Mouse (Mus musculus) C2C12 (cell line): Measurements from ENCODE around the gene Htra3. TPM values are rescaled to one million over a fixed set of nuclear protein-coding genes. Genes with fewer than 3 reads are reported as not detected.

Experiments used
- H3K27me3 ChIP-seq: one replicate; pipeline ENCODE4 v1.6.1; 2011; ENCODE audit not compliant: control insufficient read depth, insufficient read depth, insufficient read length
- H3K36me3 ChIP-seq: one replicate; pipeline ENCODE4 v1.6.1; 2011; ENCODE audit not compliant: control insufficient read depth, insufficient read depth
- H3K4me3 ChIP-seq: one replicate; pipeline ENCODE4 v1.5.1; 2011; ENCODE audit warnings: mild to moderate bottlenecking, control low read depth; ENCODE audit not compliant: poor library complexity, insufficient read depth, severe bottlenecking
- H3K79me2 ChIP-seq: one replicate; pipeline ENCODE4 v1.6.1; 2011; ENCODE audit not compliant: control insufficient read depth, insufficient read depth
- H3K79me3 ChIP-seq: one replicate; pipeline ENCODE4 v1.6.1; 2011; ENCODE audit warnings: low read depth, control low read depth
- H3ac ChIP-seq: one replicate; pipeline ENCODE3; 2011; ENCODE audit warnings: low read depth; ENCODE audit not compliant: control insufficient read depth, insufficient read length
- CEBPB ChIP-seq: IDR thresholded peaks from one replicate; pipeline ENCODE4 v1.6.1; 2011; ENCODE audit warnings: low read depth, mild to moderate bottlenecking, control low read depth, moderate library complexity
- CTCF ChIP-seq: IDR thresholded peaks from one replicate; pipeline ENCODE4 v1.5.1; 2011; ENCODE audit not compliant: control insufficient read depth, insufficient read depth, insufficient read length
- FOSL1 ChIP-seq: IDR thresholded peaks from one replicate; pipeline ENCODE4 v1.8.0; 2011; ENCODE audit warnings: mild to moderate bottlenecking, low read length; ENCODE audit not compliant: poor library complexity, insufficient read depth, severe bottlenecking
- MAX ChIP-seq: IDR thresholded peaks from one replicate; pipeline ENCODE4 v1.6.1; 2011; ENCODE audit warnings: mild to moderate bottlenecking, control low read depth
- MYOD1 ChIP-seq: IDR thresholded peaks from one replicate; pipeline ENCODE4 v1.6.1; 2011; ENCODE audit warnings: low read depth; ENCODE audit not compliant: control insufficient read depth, insufficient read length
- MYOG ChIP-seq: IDR thresholded peaks from one replicate; pipeline ENCODE4 v1.6.1; 2011; ENCODE audit not compliant: control insufficient read depth, insufficient read length; ENCODE audit errors: extremely low read depth
- USF1 ChIP-seq: IDR thresholded peaks from one replicate; pipeline ENCODE4 v1.6.1; 2011; ENCODE audit warnings: low read depth, mild to moderate bottlenecking, control low read depth, moderate library complexity
- polyA plus RNA-seq: library from polyadenylated mRNA; unstranded; fragments of >200 nt; fragmentation: generic; extraction: Trizol; gene quantifications from one replicate; pipeline ENCODE4 v1.2.1, GENCODE M21; 2012; ENCODE audit warnings: missing spikeins

Htra3 gene
- polyA plus RNA-seq, 1 experiment: 12.0 TPM

DNA sequence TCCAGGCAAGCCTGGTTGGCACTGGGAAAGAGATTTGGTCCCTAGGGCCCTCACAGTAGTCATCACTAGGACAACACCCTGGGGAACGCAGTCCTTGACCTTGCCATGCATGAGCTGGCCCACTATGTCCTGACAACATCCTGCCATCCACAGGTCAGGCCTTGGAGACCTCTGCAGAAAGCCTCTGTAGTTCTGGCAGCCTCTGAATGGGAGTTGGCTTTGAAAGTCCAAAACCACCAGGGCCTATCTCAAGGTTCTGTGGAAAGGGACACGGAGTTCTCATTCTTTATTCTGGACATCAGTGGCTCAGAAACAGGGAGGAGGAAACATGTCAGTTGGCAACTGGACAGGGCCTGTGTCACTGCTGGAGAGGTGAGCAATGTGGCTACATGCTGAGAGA lies 43.6 kb downstream of the Htra3 start:
- Histone ChIP-seq H3K36me3 (no peaks in the 10 kb centered on the region), H3K79me2 (no peaks in the 10 kb centered on the region), H3K4me3 (no peak overlapping the region), H3K79me3 (no peaks in the 10 kb centered on the region), H3K27me3 (no peaks in the 10 kb centered on the region), H3ac (no peak overlapping the region)
- no peak for TF ChIP-seq CTCF
- TF ChIP-seq FOSL1: no peak
- no peak for TF ChIP-seq MAX
- no peak for TF ChIP-seq MYOG
- no peak for TF ChIP-seq USF1
- TF ChIP-seq MYOD1: no peak
- TF ChIP-seq CEBPB: no peak

- H3K27me3 ChIP-seq: no peaks in the 10 kb centered on the region
- no peaks in the 10 kb centered on the region for H3K79me2 ChIP-seq
- TF ChIP-seq USF1 (no peak), CEBPB (no peak), FOSL1 (no peak)
- no peak overlapping the region for H3ac ChIP-seq
- no peaks in the 10 kb centered on the region for H3K79me3 ChIP-seq
- H3K4me3 ChIP-seq: no peak overlapping the region
- H3K36me3 ChIP-seq: no peaks in the 10 kb centered on the region
These were observed 46.7 kb downstream of the Htra3 start for GRCm38 (mm10) chr5:35632841-35633240.

- Histone ChIP-seq H3K4me3 (no peak overlapping the region), H3K36me3 (no peaks in the 10 kb centered on the region), H3K27me3 (no peaks in the 10 kb centered on the region), H3K79me2 (no peaks in the 10 kb centered on the region), H3K79me3 (no peaks in the 10 kb centered on the region), H3ac (no peak overlapping the region)
- TF ChIP-seq MAX (no peak), USF1 (no peak), MYOG (no peak), MYOD1 (no peak), FOSL1 (no peak), CTCF (no peak), CEBPB (no peak)
These were observed 47.8 kb downstream of the Htra3 start for GRCm38 (mm10) chr5:35631755-35632154.

GRCm38 (mm10) chr5:35631224-35631623 lies 48.4 kb downstream of the Htra3 start:
- no peaks in the 10 kb centered on the region for H3K79me3 ChIP-seq
- H3K4me3 ChIP-seq: no peak overlapping the region
- no peaks in the 10 kb centered on the region for H3K27me3 ChIP-seq
- H3K79me2 ChIP-seq: no peaks in the 10 kb centered on the region
- no peak for TF ChIP-seq CTCF
- no peak for TF ChIP-seq MYOG
- TF ChIP-seq FOSL1: no peak
- H3K36me3 ChIP-seq: no peaks in the 10 kb centered on the region
- no peak overlapping the region for H3ac ChIP-seq

GRCm38 (mm10) chr5:35630706-35631105 lies 48.9 kb downstream of the Htra3 start:
- H3K27me3 ChIP-seq: no peaks in the 10 kb centered on the region

GRCm38 (mm10) chr5:35629333-35629732 lies 50.2 kb downstream of the Htra3 start:
- TF ChIP-seq CTCF: no peak
- no peak for TF ChIP-seq MAX
- TF ChIP-seq USF1: no peak
- TF ChIP-seq MYOD1: no peak
- no peak for TF ChIP-seq CEBPB
- no peak for TF ChIP-seq FOSL1
- TF ChIP-seq MYOG: no peak
- H3K79me2 ChIP-seq: no peaks in the 10 kb centered on the region
- no peaks in the 10 kb centered on the region for H3K27me3 ChIP-seq
- H3ac ChIP-seq: no peak overlapping the region
- H3K4me3 ChIP-seq: no peak overlapping the region
- H3K79me3 ChIP-seq: no peaks in the 10 kb centered on the region
- H3K36me3 ChIP-seq: no peaks in the 10 kb centered on the region

More at GRCm38 (mm10) chr5:35630706-35631105, 48.9 kb downstream of the Htra3 start:
- Histone ChIP-seq H3K4me3 (no peak overlapping the region), H3K36me3 (no peaks in the 10 kb centered on the region), H3K79me2 (no peaks in the 10 kb centered on the region), H3K79me3 (no peaks in the 10 kb centered on the region), H3ac (no peak overlapping the region)
- TF ChIP-seq USF1: no peak
- no peak for TF ChIP-seq MYOG
- TF ChIP-seq FOSL1: no peak
- no peak for TF ChIP-seq CTCF
- no peak for TF ChIP-seq MYOD1
- no peak for TF ChIP-seq CEBPB
- TF ChIP-seq MAX: no peak
